Mouse (Mus musculus) ES-E14 (cell line): Measurements from ENCODE around the gene Tmem135.

Experiments
- CHD2 ChIP-seq: IDR thresholded peaks from 2 replicates; pipeline ENCODE4 v1.6.1; 2014; ENCODE audit warnings: mild to moderate bottlenecking, low read depth, low read length, inconsistent platforms
- HCFC1 ChIP-seq: IDR thresholded peaks from 2 replicates; pipeline ENCODE4 v1.6.1; 2012; ENCODE audit warnings: low read length, inconsistent platforms, borderline replicate concordance; ENCODE audit not compliant: insufficient read depth
- MAFK ChIP-seq: IDR thresholded peaks from 2 replicates; pipeline ENCODE4 v1.6.1; 2014; ENCODE audit warnings: mild to moderate bottlenecking, low read depth, low read length, inconsistent platforms; ENCODE audit not compliant: insufficient read depth
- ZNF384 ChIP-seq: IDR thresholded peaks from 2 replicates; pipeline ENCODE4 v1.6.1; 2012; ENCODE audit warnings: low read depth, low read length, inconsistent platforms

DNA sequence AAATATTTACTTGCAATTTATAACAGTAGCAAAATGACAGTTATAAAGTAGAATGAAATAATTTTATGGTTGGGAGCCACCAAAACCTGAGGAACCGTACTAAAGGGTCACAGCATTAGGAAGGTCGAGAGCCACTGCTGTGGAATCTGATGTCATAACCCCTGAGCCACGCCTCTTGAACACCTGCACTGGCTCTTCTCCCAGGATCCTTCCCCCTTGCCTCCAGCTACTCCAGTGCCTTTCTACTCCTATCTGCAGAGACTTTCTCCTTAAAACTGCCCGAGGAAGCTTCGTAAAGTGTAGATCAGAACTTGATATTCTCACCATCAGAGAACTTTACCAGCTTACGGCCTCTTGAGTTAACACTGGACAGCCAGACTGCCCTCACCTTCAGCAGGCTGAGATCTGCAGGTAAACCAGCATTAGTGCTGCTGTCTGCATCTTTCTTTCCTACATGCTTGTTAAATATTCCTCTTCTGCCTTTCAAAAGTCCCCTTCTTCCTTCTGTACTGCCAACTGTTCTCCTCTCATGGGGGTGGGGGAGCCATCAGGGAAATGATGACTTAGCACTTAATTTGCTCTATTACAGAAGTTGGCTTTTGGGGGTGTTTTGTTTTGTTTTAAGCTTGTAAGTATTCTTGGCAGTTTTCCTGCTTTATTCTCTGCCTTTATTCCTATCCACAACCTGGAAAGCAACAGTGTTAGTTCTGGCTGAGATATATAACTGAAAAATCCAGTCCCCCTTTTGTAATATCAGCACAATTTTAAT is 242.2 kb downstream of the Tmem135 start:
- TF ChIP-seq CHD2, result no peak
- TF ChIP-seq HCFC1, result no peak
- TF ChIP-seq ZNF384, result no peak
- 0 out of 2 replicates have a peak, but pooled peaks have one; percentile 50 for TF ChIP-seq MAFK
